Mouse (Mus musculus) heart, postnatal 0 days (tissue): ENCODE data around the gene Cartpt. TPM values are rescaled to one million over a fixed set of nuclear protein-coding genes. Genes with fewer than 3 reads are reported as not detected.
"Not testable (repeated sequence)": the region's sequence is repeated elsewhere in the genome, so short reads cannot be mapped to it uniquely, and the experiment has no call there.

ENCODE experiments used
- ATAC-seq: fragments of 200-750 bp; cut with Nextera tagmentation; 2 replicates; pipeline ENCODE4 v1.8.0; 2017; ENCODE audit warnings: low read depth, moderate number of reproducible peaks, moderate library complexity; ENCODE audit not compliant: insufficient read depth
- DNase-seq: peaks from one replicate; pipeline ENCODE4 v3.0.0-alpha.2; 2016; ENCODE audit warnings: low spot score
- H3K27ac ChIP-seq: fragments of 300-500 bp; sonication (generic); 2 replicates; pipeline ENCODE4 v1.5.1; 2014; ENCODE audit warnings: low read depth, mild to moderate bottlenecking
- H3K27me3 ChIP-seq: fragments of 300-500 bp; sonication (generic); 2 replicates; pipeline ENCODE4 v1.6.1; 2014; ENCODE audit warnings: low read length, mixed read lengths; ENCODE audit not compliant: control insufficient read depth, insufficient read depth
- H3K36me3 ChIP-seq: fragments of 300-500 bp; sonication (generic); replicated peaks from 2 replicates; pipeline ENCODE4 v1.6.1; 2014; ENCODE audit warnings: low read length, mixed read lengths; ENCODE audit not compliant: control insufficient read depth, insufficient read depth
- H3K4me1 ChIP-seq: fragments of 300-500 bp; sonication (generic); 2 replicates; pipeline ENCODE4 v1.6.1; 2014; ENCODE audit warnings: antibody characterized with exemption; ENCODE audit not compliant: control insufficient read depth, insufficient read depth
- H3K4me2 ChIP-seq: fragments of 300-500 bp; sonication (generic); 2 replicates; pipeline ENCODE4 v1.6.1; 2014; ENCODE audit warnings: low read depth, mild to moderate bottlenecking, low read length, moderate library complexity
- H3K4me3 ChIP-seq: fragments of 300-500 bp; sonication (generic); 2 replicates; pipeline ENCODE4 v1.5.1; 2014; ENCODE audit warnings: low read depth, low read length
- H3K9ac ChIP-seq: fragments of 300-500 bp; sonication (generic); replicated peaks from 2 replicates; pipeline ENCODE4 v1.6.1; 2014; ENCODE audit warnings: low read depth, low read length, mixed read lengths
- H3K9me3 ChIP-seq: fragments of 300-500 bp; sonication (generic); replicated peaks from 2 replicates; pipeline ENCODE4 v1.6.1; 2016; ENCODE audit warnings: low read length; ENCODE audit not compliant: control insufficient read depth
- CTCF ChIP-seq: IDR thresholded peaks from 2 replicates; pipeline ENCODE4 v1.5.1; 2016; ENCODE audit warnings: antibody characterized with exemption, control low read depth, low read depth
- EP300 ChIP-seq: IDR thresholded peaks from 2 replicates; pipeline ENCODE4 v1.6.1; 2016; ENCODE audit warnings: antibody characterized with exemption, low read depth
- WGBS: fragments of 180-500 bp; shearing (Covaris S2); extraction: QIAGEN DNeasy Blood & Tissue Kit; methylation state at CpG from one replicate; pipeline ENCODE4 v1.1.7; 2014; 5-methylcytosine and 5-hydroxymethylcytosine counted together
- polyA plus RNA-seq: library from polyadenylated mRNA; unstranded; fragments of >200 nt; fragmentation: Nextera tagmentation; extraction: Ambion mirVana; gene quantifications from 2 replicates; pipeline ENCODE4 v1.2.1, GENCODE M21; 2015
- total RNA-seq: library from RNA; depleted of rRNA; stranded (reverse); fragments of >200 nt; gene quantifications from 2 replicates; pipeline ENCODE4 v1.2.3, GENCODE M21; 2014; ENCODE audit warnings: low replicate concordance; rRNA removed

Gene Cartpt
- total and polyA plus RNA-seq, 2 experiments from 2014 or later = not detected

DNA sequence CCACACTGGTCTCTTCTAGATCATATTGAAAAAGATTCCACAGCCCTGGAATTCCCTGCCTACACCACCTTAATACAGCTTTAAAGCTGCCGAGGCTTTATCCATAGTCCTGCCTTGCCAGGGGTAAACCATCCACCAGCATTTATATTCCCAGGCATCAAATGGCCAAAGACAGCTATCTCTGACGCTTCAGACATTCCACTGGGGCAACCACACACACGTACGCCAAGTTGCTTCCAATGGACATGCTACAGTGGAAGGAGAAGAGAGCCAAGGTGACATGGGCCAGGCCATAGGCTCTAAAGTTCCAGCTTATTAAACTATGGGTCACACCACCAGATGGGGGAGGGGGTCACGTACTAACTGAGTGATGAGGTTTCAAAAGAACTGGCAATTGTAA is 45.7 kb downstream of the Cartpt start:
- no peak overlapping the region for H3K4me3 ChIP-seq
- H3K27ac ChIP-seq = no peak overlapping the region
- ATAC-seq = no peak
- no peaks in the 10 kb centered on the region for H3K36me3 ChIP-seq
- H3K4me1 ChIP-seq = peaks cover 11% of the 10 kb centered on the region; the same call in 1 of the 2 replicates
- no peak overlapping the region for H3K4me2 ChIP-seq
- TF ChIP-seq EP300 = no peak
- TF ChIP-seq CTCF = no peak
- no peak overlapping the region for H3K9ac ChIP-seq
- 81% methylated on average over 5 of the region's 5 CpGs for WGBS
- DNase-seq = no peak
- H3K27me3 ChIP-seq = no peaks in the 10 kb centered on the region
- 0 out of 2 replicates have a peak, but pooled peaks cover 3% of the 10 kb centered on the region for H3K9me3 ChIP-seq

DNA sequence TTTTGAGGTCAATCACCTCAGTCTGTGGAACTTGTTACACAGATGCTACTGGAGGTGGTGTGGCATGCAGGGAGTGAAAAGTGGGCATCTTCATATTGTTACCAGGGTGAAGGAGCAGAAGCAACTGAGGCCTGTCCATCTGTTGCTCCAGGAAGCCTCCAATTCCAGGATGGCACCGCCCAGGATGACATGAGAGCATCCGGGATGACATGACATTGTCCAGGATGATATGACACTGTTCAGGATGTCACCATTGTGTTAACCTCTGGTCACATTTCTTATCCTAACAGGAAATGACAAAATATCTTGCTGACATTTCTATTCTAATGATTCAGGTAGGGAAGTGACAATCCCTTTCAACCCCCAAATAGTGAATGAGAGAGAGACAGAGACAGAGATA is 47.8 kb downstream of the Cartpt start:
- 0 out of 2 replicates have a peak, but pooled peaks cover under 1% of the 10 kb centered on the region for H3K9me3 ChIP-seq
- no peaks in the 10 kb centered on the region for H3K27me3 ChIP-seq
- H3K36me3 ChIP-seq = no peaks in the 10 kb centered on the region
- no peak for DNase-seq
- H3K27ac ChIP-seq = peak overlapping the region; percentile 25; the same call in 1 of the 2 replicates
- H3K4me2 ChIP-seq = no peak overlapping the region
- 71% methylated on average over 2 of the region's 2 CpGs for WGBS
- ATAC-seq = no peak
- no peak overlapping the region for H3K9ac ChIP-seq
- no peak overlapping the region for H3K4me3 ChIP-seq
- TF ChIP-seq EP300 (no peak), CTCF (no peak)
- peaks cover 11% of the 10 kb centered on the region; the same call in 1 of the 2 replicates for H3K4me1 ChIP-seq

DNA sequence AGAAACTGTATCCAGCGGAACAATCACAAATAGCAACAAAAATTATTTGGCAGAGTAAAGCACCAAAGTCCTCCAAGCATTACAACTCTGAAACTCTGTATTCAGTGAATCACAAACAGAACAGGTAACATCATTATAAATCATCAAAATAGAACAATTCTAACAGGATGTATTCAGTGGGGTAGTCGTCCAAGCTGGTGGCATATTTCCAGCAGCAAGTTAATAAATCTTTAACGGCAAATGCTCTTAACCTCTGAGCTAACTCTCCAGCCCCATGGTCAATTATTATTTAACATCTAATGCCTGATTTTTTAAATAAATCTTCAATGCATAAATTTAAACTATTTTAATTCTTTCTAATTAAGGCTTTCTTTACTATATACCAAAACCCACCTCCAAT is 48.5 kb downstream of the Cartpt start:
- 64% methylated on average over 3 of the region's 3 CpGs for WGBS
- not testable (repeated sequence) for DNase-seq, H3K4me2 ChIP-seq, H3K4me3 ChIP-seq, H3K36me3 ChIP-seq, H3K27ac ChIP-seq, H3K9ac ChIP-seq, H3K27me3 ChIP-seq, ATAC-seq, H3K9me3 ChIP-seq
- H3K4me1 ChIP-seq = peaks cover 12% of the 10 kb centered on the region; the same call in 1 of the 2 replicates

DNA sequence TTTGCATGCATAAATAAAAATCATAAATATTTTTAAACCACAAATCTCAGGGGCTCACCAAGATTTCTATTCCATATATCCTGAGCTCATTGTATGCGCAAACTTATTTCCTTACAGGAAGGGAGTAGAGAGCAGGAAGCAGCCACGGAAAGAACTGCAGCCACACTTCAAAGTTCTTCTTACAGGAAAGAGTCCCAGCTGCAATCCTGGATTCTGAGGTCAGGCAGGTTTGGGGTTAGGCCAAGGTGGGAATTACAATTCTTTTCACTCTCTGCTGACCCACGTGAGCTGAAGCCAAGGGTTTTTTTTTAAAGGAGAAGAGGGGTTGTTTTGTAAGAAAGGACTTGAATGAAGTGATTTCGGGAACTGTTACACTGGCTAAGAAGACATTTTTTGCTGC is 49.9 kb downstream of the Cartpt start:
- H3K9me3 ChIP-seq = no peaks in the 10 kb centered on the region
- WGBS = 39% methylated on average over 4 of the region's 4 CpGs
- TF ChIP-seq EP300 (no peak), CTCF (no peak)
- no peaks in the 10 kb centered on the region for H3K27me3 ChIP-seq
- peak; percentile 44; the same call in 1 of the 2 replicates for ATAC-seq
- peak overlapping the region; percentile 57 for H3K27ac ChIP-seq
- no peak overlapping the region for H3K4me3 ChIP-seq
- H3K36me3 ChIP-seq = no peaks in the 10 kb centered on the region
- H3K9ac ChIP-seq = no peak overlapping the region
- H3K4me2 ChIP-seq = peak overlapping the region; percentile 36
- no peak for DNase-seq
- peaks cover 11% of the 10 kb centered on the region; the same call in 1 of the 2 replicates for H3K4me1 ChIP-seq

DNA sequence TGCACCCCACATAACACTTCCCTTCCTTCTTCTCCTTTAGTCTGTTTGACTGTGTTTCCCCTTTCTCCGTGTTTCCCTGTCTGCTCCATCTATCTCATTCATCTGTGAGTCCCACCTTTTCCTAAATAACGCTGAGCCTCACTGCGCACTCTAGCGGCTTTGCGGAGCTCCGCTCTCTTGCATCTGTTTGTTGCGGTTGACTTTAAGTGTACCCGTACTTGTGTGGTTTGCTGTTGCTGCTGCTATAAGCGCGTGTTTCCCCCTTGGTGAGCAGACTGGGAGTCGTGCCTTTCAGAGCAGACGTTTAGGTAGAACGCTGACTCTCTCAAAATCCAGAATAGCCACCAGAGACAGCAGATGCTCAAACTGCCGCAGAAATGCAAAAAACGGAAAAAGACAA is 51.3 kb downstream of the Cartpt start:
- H3K4me3 ChIP-seq = no peak overlapping the region
- ATAC-seq = no peak
- no peaks in the 10 kb centered on the region for H3K27me3 ChIP-seq
- H3K4me1 ChIP-seq = peaks cover 11% of the 10 kb centered on the region; the same call in 1 of the 2 replicates
- no peaks in the 10 kb centered on the region for H3K36me3 ChIP-seq
- H3K9ac ChIP-seq = no peak overlapping the region
- H3K4me2 ChIP-seq = no peak overlapping the region
- TF ChIP-seq CTCF (peak; percentile 37), EP300 (no peak)
- no peak overlapping the region for H3K27ac ChIP-seq
- 44% methylated on average over 15 of the region's 15 CpGs for WGBS
- no peaks in the 10 kb centered on the region for H3K9me3 ChIP-seq
- no peak for DNase-seq

Other genes with a start within 250 kb of the Cartpt start
- 30.1 and 32.4 TPM in 2 replicates for gene Mccc2, start 114.5 kb upstream of the Cartpt start, total RNA-seq
- 30.1 and 31.2 TPM in 2 replicates for gene Mccc2, start 114.5 kb upstream of the Cartpt start, polyA plus RNA-seq
- 8.5 and 9.5 TPM in 2 replicates for gene Bdp1, start 203.0 kb upstream of the Cartpt start, total RNA-seq
- gene Bdp1, start 203.0 kb upstream of the Cartpt start, polyA plus RNA-seq = 13.2 and 16.0 TPM in 2 replicates
- 7.4 and 30.1 TPM in 2 replicates for gene Serf1, start 206.9 kb upstream of the Cartpt start, total RNA-seq
- 83.4 and 89.6 TPM in 2 replicates for gene Serf1, start 206.9 kb upstream of the Cartpt start, polyA plus RNA-seq
- gene Smn1, start 223.8 kb upstream of the Cartpt start, total RNA-seq = 9.1 and 28.2 TPM in 2 replicates
- 16.5 and 17.5 TPM in 2 replicates for gene Smn1, start 223.8 kb upstream of the Cartpt start, polyA plus RNA-seq